Comparison of ENCODE assay signal across 9 mouse cellular contexts in genomic region chr7:28941129-28941528, GRCm38 (mm10). TPM values are rescaled to one million over a fixed set of nuclear protein-coding genes. Genes with fewer than 3 reads are reported as not detected.
DNase-seq lines count a peak whose midpoint lies in the region; ATAC-seq and TF ChIP-seq lines count a peak whose summit lies in the region.
"Had no signal": no experiment of that assay in that cellular context is flagged by ENCODE, and none has a peak within 500 bp of the region (broad histone marks: within the 10 kb centered on the region; RNA-seq: fewer than 3 reads in every experiment).

No protein-coding gene starts in this region.

- no peak for DNase-seq in hindbrain, embryonic 11.5 days (ENCODE audit: low spot score)
- no peak for DNase-seq in ovary, postnatal 14 days (ENCODE audit: low spot score)
- no peak for DNase-seq in natural killer cell, adult 2 months (ENCODE audit: low spot score in 2 of 2)
- DNase-seq in spleen, postnatal 14 days (ENCODE audit: low spot score in 2 of 2), result no peak
- DNase-seq: lung, postnatal 14 days had no signal

- H3K27ac ChIP-seq in hindbrain, embryonic 13.5 days, result peak overlapping the region; percentile 30; the same call in 1 of the 2 replicates
- H3K27ac ChIP-seq in hindbrain, embryonic 11.5 days (ENCODE audit: low read depth, low read length), result no peak overlapping the region
- H3K27ac ChIP-seq in embryonic facial prominence, embryonic 12.5 days, result peak overlapping the region; percentile 47
- peak overlapping the region; percentile 77 for H3K27ac ChIP-seq in limb, embryonic 15.5 days

- WGBS in hindbrain, embryonic 13.5 days, result 85% methylated on average over 4 of the region's 4 CpGs
- 84% methylated on average over 4 of the region's 4 CpGs for WGBS in hindbrain, embryonic 11.5 days
- WGBS in embryonic facial prominence, embryonic 12.5 days, result 52% methylated on average over 4 of the region's 4 CpGs
- 63% methylated on average over 4 of the region's 4 CpGs for WGBS in limb, embryonic 15.5 days

- no peaks in the 10 kb centered on the region for H3K36me3 ChIP-seq in hindbrain, embryonic 13.5 days
- H3K36me3 ChIP-seq in hindbrain, embryonic 11.5 days (ENCODE audit: control insufficient read depth, insufficient read depth, low read length), result no peaks in the 10 kb centered on the region
- peaks cover 76% of the 10 kb centered on the region for H3K36me3 ChIP-seq in E14TG2a.4 (ENCODE audit: insufficient read depth, low read length)
- no peaks in the 10 kb centered on the region for H3K36me3 ChIP-seq in embryonic facial prominence, embryonic 12.5 days
- peaks cover 5% of the 10 kb centered on the region; the same call in 1 of the 2 replicates for H3K36me3 ChIP-seq in limb, embryonic 15.5 days

- H3K4me2 ChIP-seq in hindbrain, embryonic 13.5 days, result no peak overlapping the region
- H3K4me2 ChIP-seq in hindbrain, embryonic 11.5 days (replicated peaks; ENCODE audit: low read depth, low read length), result no peak overlapping the region
- no peak overlapping the region for H3K4me2 ChIP-seq in embryonic facial prominence, embryonic 12.5 days (replicated peaks)
- no peak overlapping the region for H3K4me2 ChIP-seq in limb, embryonic 15.5 days

- ATAC-seq in hindbrain, embryonic 13.5 days (ENCODE audit: low FRiP score), result no peak
- no peak for ATAC-seq in hindbrain, embryonic 11.5 days (ENCODE audit: low FRiP score)
- no peak for ATAC-seq in embryonic facial prominence, embryonic 12.5 days (ENCODE audit: insufficient number of reproducible peaks, insufficient read depth, low FRiP score, low TSS enrichment)
- no peak for ATAC-seq in limb, embryonic 15.5 days (ENCODE audit: insufficient number of reproducible peaks, low FRiP score, low TSS enrichment, low read depth)

- H3K4me3 ChIP-seq in hindbrain, embryonic 13.5 days, result no peak overlapping the region
- H3K4me3 ChIP-seq in hindbrain, embryonic 11.5 days (ENCODE audit: low read depth, low read length), result no peak overlapping the region
- 0 out of 2 replicates have a peak overlapping the region, but pooled peaks have one; percentile 26 for H3K4me3 ChIP-seq in E14TG2a.4 (replicated peaks; ENCODE audit: low read length)
- no peak overlapping the region for H3K4me3 ChIP-seq in embryonic facial prominence, embryonic 12.5 days
- H3K4me3 ChIP-seq in limb, embryonic 15.5 days, result no peak overlapping the region

- no peaks in the 10 kb centered on the region for H3K9me3 ChIP-seq in hindbrain, embryonic 13.5 days
- H3K9me3 ChIP-seq in hindbrain, embryonic 11.5 days (ENCODE audit: control insufficient read depth, low read length), result no peaks in the 10 kb centered on the region
- H3K9me3 ChIP-seq in E14TG2a.4 (ENCODE audit: low read length), result no peaks in the 10 kb centered on the region
- no peaks in the 10 kb centered on the region for H3K9me3 ChIP-seq in embryonic facial prominence, embryonic 12.5 days
- no peaks in the 10 kb centered on the region for H3K9me3 ChIP-seq in limb, embryonic 15.5 days

- TF ChIP-seq CTCF in E14TG2a.4 (conservative IDR thresholded peaks at IDR 0.05; ENCODE audit: low read length), result no peak

- no peaks in the 10 kb centered on the region for H3K27me3 ChIP-seq in hindbrain, embryonic 13.5 days
- H3K27me3 ChIP-seq in hindbrain, embryonic 11.5 days (ENCODE audit: control insufficient read depth, insufficient read depth, low read length), result no peaks in the 10 kb centered on the region
- H3K27me3 ChIP-seq in E14TG2a.4 (ENCODE audit: insufficient read depth, low read length), result no peaks in the 10 kb centered on the region
- no peaks in the 10 kb centered on the region for H3K27me3 ChIP-seq in embryonic facial prominence, embryonic 12.5 days
- H3K27me3 ChIP-seq in limb, embryonic 15.5 days, result no peaks in the 10 kb centered on the region

- no peak overlapping the region for H3K9ac ChIP-seq in hindbrain, embryonic 13.5 days
- no peak overlapping the region for H3K9ac ChIP-seq in hindbrain, embryonic 11.5 days (ENCODE audit: low read depth, low read length)
- no peak overlapping the region for H3K9ac ChIP-seq in embryonic facial prominence, embryonic 12.5 days
- no peak overlapping the region for H3K9ac ChIP-seq in limb, embryonic 15.5 days

- peaks cover 59% of the 10 kb centered on the region for H3K4me1 ChIP-seq in hindbrain, embryonic 13.5 days (replicated peaks)
- no peaks in the 10 kb centered on the region; the same call in 1 of the 2 replicates for H3K4me1 ChIP-seq in hindbrain, embryonic 11.5 days (replicated peaks; ENCODE audit: control insufficient read depth, insufficient read depth, low read length)
- peaks cover 99% of the 10 kb centered on the region for H3K4me1 ChIP-seq in E14TG2a.4 (replicated peaks; ENCODE audit: low read depth, low read length)
- H3K4me1 ChIP-seq in embryonic facial prominence, embryonic 12.5 days, result peaks cover 60% of the 10 kb centered on the region
- peaks cover 77% of the 10 kb centered on the region for H3K4me1 ChIP-seq in limb, embryonic 15.5 days

RNA-seq across cellular contexts. Expression of gene Actn4, which starts 21.0 kb away (rescaled TPM):
- polyA plus RNA-seq in hindbrain, embryonic 13.5 days (2015; fragmentation: Nextera tagmentation; extraction: Ambion mirVana), result 136 and 138 TPM in 2 replicates
- polyA plus RNA-seq in hindbrain, embryonic 11.5 days (2014; fragmentation: Nextera tagmentation; extraction: Ambion mirVana), result 134 and 157 TPM in 2 replicates
- 233 and 253 TPM in 2 replicates for polyA plus RNA-seq in embryonic facial prominence, embryonic 12.5 days (2016; fragmentation: Nextera tagmentation; extraction: Ambion mirVana)
- 347 and 359 TPM in 2 replicates for polyA plus RNA-seq in limb, embryonic 15.5 days (2015; fragmentation: Nextera tagmentation; extraction: Ambion mirVana)

RNA-seq across cellular contexts. Expression of gene Eif3k, which starts 40.5 kb away (rescaled TPM):
- 315 and 332 TPM in 2 replicates for polyA plus RNA-seq in hindbrain, embryonic 13.5 days (2015; fragmentation: Nextera tagmentation; extraction: Ambion mirVana)
- 389 and 409 TPM in 2 replicates for polyA plus RNA-seq in hindbrain, embryonic 11.5 days (2014; fragmentation: Nextera tagmentation; extraction: Ambion mirVana)
- polyA plus RNA-seq in embryonic facial prominence, embryonic 12.5 days (2016; fragmentation: Nextera tagmentation; extraction: Ambion mirVana), result 392 and 419 TPM in 2 replicates
- 372 and 387 TPM in 2 replicates for polyA plus RNA-seq in limb, embryonic 15.5 days (2015; fragmentation: Nextera tagmentation; extraction: Ambion mirVana)

RNA-seq across cellular contexts. Expression of gene Map4k1, which starts 40.7 kb away (rescaled TPM):
- polyA plus RNA-seq in hindbrain, embryonic 13.5 days (2015; fragmentation: Nextera tagmentation; extraction: Ambion mirVana), result 4.1 and 6.4 TPM in 2 replicates
- polyA plus RNA-seq in hindbrain, embryonic 11.5 days (2014; fragmentation: Nextera tagmentation; extraction: Ambion mirVana), result 4.3 and 5.0 TPM in 2 replicates
- polyA plus RNA-seq in embryonic facial prominence, embryonic 12.5 days (2016; fragmentation: Nextera tagmentation; extraction: Ambion mirVana), result 6.7 and 9.3 TPM in 2 replicates
- 7.2 and 7.6 TPM in 2 replicates for polyA plus RNA-seq in limb, embryonic 15.5 days (2015; fragmentation: Nextera tagmentation; extraction: Ambion mirVana)

RNA-seq across cellular contexts. Expression of gene Capn12, which starts 59.9 kb away (rescaled TPM):
- 0.38 and 0.43 TPM in 2 replicates for polyA plus RNA-seq in hindbrain, embryonic 13.5 days (2015; fragmentation: Nextera tagmentation; extraction: Ambion mirVana)
- 0.21 and 0.29 TPM in 2 replicates for polyA plus RNA-seq in hindbrain, embryonic 11.5 days (2014; fragmentation: Nextera tagmentation; extraction: Ambion mirVana)
- polyA plus RNA-seq in embryonic facial prominence, embryonic 12.5 days (2016; fragmentation: Nextera tagmentation; extraction: Ambion mirVana), result 0.26 and 0.36 TPM in 2 replicates
- polyA plus RNA-seq in limb, embryonic 15.5 days (2015; fragmentation: Nextera tagmentation; extraction: Ambion mirVana), result 0.97 and 1.3 TPM in 2 replicates
